Mouse (Mus musculus) hindbrain, embryonic 10.5 days (tissue): ENCODE results near the gene Celf2. TPM values are rescaled to one million over a fixed set of nuclear protein-coding genes. Genes with fewer than 3 reads are reported as not detected.
A peak's percentile ranks its signal among the peaks of the same experiment; 100 is the strongest.
"Not testable (repeated sequence)": the region's sequence is repeated elsewhere in the genome, so short reads cannot be mapped to it uniquely, and the experiment has no call there.

ENCODE experiments used
- DNase-seq: peaks from one replicate; pipeline ENCODE4 v3.0.0-alpha.2; 2017; ENCODE audit warnings: low spot score
- H3K27ac ChIP-seq: fragments of 300-500 bp; sonication (generic); 2 replicates; pipeline ENCODE4 v1.5.1; 2016; ENCODE audit warnings: mild to moderate bottlenecking, moderate library complexity
- H3K27me3 ChIP-seq: fragments of 300-500 bp; sonication (generic); 2 replicates; pipeline ENCODE4 v1.6.1; 2016; ENCODE audit warnings: mild to moderate bottlenecking; ENCODE audit not compliant: poor library complexity, insufficient read depth, severe bottlenecking
- H3K36me3 ChIP-seq: fragments of 300-500 bp; sonication (generic); 2 replicates; pipeline ENCODE4 v1.6.1; 2016; ENCODE audit warnings: mild to moderate bottlenecking, moderate library complexity
- H3K4me1 ChIP-seq: fragments of 300-500 bp; sonication (generic); replicated peaks from 2 replicates; pipeline ENCODE4 v1.6.1; 2016; ENCODE audit warnings: mild to moderate bottlenecking
- H3K4me3 ChIP-seq: fragments of 300-500 bp; sonication (generic); 2 replicates; pipeline ENCODE4 v1.5.1; 2016; ENCODE audit warnings: mild to moderate bottlenecking, moderate library complexity
- H3K9me3 ChIP-seq: fragments of 300-500 bp; sonication (generic); 2 replicates; pipeline ENCODE4 v1.6.1; 2016; ENCODE audit warnings: mild to moderate bottlenecking, moderate library complexity
- WGBS: fragments of 180-500 bp; shearing (Covaris S2); methylation state at CpG from one replicate; pipeline ENCODE4 v1.1.7; 2016; 5-methylcytosine and 5-hydroxymethylcytosine counted together
- polyA plus RNA-seq: library from polyadenylated mRNA; unstranded; fragments of >200 nt; fragmentation: Nextera tagmentation; extraction: Ambion mirVana; gene quantifications from 2 replicates; pipeline ENCODE4 v1.2.1, GENCODE M21; 2016

Celf2 gene
- polyA plus RNA-seq = 57.5 and 66.8 TPM in 2 replicates

DNA sequence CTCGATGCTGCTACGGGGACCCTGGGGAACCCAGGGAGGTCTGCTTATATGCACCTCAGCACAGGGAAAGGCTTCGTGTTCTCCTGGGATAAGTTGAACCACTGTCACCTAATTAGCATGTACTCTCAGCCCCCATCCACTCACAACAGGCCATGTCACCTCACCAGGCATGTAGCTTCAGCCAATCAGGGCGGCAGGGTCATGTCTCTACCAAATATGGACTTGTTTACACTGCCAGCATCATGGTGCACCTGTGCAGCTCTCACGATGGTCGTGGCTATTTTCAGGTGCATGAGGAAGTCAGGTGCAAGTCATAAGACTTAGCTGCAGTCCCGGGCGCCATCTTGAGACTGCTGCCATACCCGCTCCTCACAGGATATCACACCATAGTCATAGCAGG lies at the start of gene Celf2:
Gene Celf2 (minus strand): TSS at position 101 of the 400 bp plus-strand sequence.
- not testable (repeated sequence) for H3K27me3 ChIP-seq, H3K36me3 ChIP-seq, DNase-seq, H3K4me3 ChIP-seq, H3K27ac ChIP-seq, H3K9me3 ChIP-seq, H3K4me1 ChIP-seq
- 88% methylated on average over 9 of the region's 9 CpGs for WGBS

DNA sequence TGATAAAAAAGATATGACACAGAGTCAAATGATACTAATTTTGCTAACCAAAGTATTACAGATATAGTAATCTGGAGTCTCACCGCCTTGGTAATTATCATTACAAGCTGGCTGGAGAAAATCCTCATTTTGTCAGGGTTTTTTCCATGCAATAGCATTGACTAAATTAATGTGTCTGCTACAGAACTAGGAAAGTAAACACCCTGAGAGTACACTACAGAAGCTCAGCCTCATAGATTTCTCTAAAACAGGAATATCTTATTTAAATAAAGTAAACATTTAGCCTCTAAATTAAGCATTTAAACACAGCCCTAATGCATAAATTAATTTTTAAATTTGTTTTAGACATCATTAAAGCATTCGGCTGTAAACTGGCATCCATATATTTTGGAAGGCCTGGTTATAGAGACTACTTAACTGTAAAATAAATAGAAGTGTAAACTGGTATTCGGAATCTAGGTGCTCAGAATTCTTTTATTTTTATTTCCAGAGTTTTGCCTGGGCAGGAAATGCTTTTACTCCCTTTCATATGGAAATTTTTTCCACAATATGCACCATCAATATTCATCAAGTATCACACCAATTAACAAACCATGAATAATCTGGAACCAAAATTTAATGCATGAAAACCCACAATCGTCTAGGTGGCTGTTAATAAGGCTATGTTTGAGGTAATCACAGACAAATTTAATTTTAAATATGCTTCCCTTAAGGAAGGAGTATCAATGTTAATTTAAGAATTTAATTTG lies 46.0 kb upstream of the Celf2 start:
- 79% methylated on average over 4 of the region's 4 CpGs for WGBS
- Histone ChIP-seq H3K27ac (no peak overlapping the region), H3K4me1 (no peaks in the 10 kb centered on the region), H3K9me3 (no peaks in the 10 kb centered on the region), H3K27me3 (no peaks in the 10 kb centered on the region), H3K4me3 (no peak overlapping the region), H3K36me3 (no peaks in the 10 kb centered on the region)
- no peak for DNase-seq

DNA sequence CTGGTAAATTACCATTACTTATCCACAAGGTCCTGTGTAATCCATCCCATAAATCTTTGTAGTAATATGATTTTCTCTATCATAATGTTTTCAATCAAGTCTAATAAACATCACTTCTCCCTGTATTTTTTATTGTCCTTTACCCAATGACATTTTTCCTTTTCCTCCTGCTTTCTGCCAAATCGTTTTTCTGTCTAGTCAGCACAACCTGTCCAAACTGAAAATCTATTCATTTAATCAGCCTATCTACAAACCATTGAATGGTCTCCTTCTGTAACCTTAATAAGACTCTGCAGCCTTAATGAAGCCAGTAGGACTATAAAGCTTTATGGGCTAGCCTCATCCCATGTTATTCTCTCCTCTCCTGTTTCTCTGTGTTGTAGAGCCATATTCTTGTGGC lies 45.2 kb upstream of the Celf2 start:
- DNase-seq = no peak
- H3K4me3 ChIP-seq = no peak overlapping the region
- H3K4me1 ChIP-seq = no peaks in the 10 kb centered on the region
- 69% methylated on average over 1 of the region's 1 CpGs for WGBS
- H3K9me3 ChIP-seq = no peaks in the 10 kb centered on the region
- H3K27ac ChIP-seq = no peak overlapping the region
- H3K36me3 ChIP-seq = no peaks in the 10 kb centered on the region
- H3K27me3 ChIP-seq = no peaks in the 10 kb centered on the region

DNA sequence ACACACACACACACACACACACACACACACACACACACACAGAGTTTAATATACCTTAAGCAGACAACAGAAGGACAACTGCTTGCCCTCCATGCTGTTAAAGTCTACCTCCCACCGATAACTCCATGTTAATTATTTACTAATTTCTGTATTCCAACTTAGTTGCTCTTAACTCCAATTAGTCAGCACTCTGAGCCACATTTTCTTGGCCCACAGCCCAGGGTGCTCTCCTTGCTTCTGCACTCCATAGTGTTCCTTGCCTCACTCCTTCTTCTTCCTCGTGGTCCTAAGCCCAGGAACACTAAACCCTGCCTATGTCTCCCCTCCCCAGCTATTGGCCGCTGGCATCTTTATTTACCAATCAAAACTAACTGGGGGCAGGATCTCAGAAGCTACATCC lies 43.5 kb upstream of the Celf2 start:
- WGBS = 84% methylated on average over 3 of the region's 3 CpGs
- H3K27me3 ChIP-seq = no peaks in the 10 kb centered on the region
- DNase-seq = no peak
- H3K4me1 ChIP-seq = no peaks in the 10 kb centered on the region
- no peak overlapping the region for H3K27ac ChIP-seq
- no peaks in the 10 kb centered on the region for H3K36me3 ChIP-seq
- H3K4me3 ChIP-seq = no peak overlapping the region
- no peaks in the 10 kb centered on the region for H3K9me3 ChIP-seq

DNA sequence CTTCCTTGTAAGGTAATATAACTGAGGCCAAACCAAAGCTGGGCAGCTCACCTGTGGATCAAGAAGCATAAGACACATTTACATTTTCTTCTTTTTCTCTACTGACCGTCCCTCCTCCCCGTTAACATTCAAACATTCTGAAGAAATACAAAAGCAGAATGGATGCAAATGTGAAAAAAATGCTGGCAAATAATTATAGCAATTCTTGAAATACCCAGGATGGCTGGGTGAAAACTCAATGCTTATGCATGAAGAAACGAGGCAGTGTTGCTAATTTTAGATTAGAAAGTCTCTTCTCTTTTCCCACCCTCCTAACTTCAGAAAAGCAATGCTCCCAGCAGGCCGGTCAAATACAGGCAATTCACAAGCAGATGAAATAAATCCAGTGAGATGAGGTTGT lies 39.5 kb upstream of the Celf2 start:
- Histone ChIP-seq H3K4me1 (no peaks in the 10 kb centered on the region), H3K27ac (no peak overlapping the region), H3K27me3 (no peaks in the 10 kb centered on the region), H3K36me3 (no peaks in the 10 kb centered on the region), H3K4me3 (no peak overlapping the region), H3K9me3 (no peaks in the 10 kb centered on the region)
- DNase-seq = no peak
- 83% methylated on average over 4 of the region's 4 CpGs for WGBS

DNA sequence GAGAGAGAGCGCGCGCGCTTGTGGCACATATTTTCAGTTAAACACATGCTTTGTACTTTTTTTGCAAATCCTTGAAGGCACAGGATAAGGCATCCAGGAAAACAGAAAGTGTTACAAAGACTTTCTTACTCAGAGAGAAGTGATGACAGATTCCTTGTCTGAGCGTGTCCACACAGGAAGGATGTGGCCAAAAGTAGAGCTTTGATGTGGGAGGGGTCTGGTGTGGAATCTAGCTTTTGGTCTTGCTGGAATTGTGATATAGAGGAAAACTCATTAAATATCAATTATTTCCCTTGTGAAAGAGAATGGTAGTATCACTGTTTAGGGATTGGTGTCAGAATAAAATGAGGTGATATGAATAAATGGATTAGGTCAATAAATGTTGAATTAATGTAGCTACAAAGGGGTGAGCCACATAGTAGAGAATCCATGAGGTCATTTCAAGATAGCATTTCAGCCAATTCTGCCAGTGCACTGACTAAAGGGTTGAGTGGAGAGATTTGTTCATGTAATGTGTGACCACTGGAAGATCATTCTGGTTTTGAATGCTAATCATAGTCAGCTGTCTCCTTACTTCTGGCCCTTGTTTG lies 25.3 kb upstream of the Celf2 start:
- Histone ChIP-seq H3K27me3 (no peaks in the 10 kb centered on the region), H3K4me1 (peaks cover 13% of the 10 kb centered on the region), H3K9me3 (no peaks in the 10 kb centered on the region), H3K4me3 (no peak overlapping the region), H3K36me3 (no peaks in the 10 kb centered on the region), H3K27ac (no peak overlapping the region)
- no peak for DNase-seq
- WGBS = 95% methylated on average over 5 of the region's 5 CpGs

DNA sequence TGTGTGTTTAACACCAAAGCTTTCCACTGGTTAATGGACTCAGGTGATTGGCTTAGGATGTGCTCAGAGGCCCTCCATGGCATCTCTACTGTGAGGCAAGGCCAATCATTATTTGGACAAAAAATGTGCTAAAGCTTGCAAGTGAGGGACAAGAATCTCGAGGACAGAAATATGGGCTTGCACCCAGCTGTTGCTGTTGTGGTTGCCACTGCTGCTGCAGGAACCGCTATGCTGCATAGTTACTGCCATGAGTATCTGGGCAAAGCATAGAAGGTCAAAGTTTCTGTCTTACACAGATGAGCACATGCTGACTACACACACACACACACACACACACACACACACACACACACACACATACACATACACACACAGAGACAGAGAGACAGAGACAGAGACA lies 24.8 kb upstream of the Celf2 start:
- Histone ChIP-seq H3K27me3 (no peaks in the 10 kb centered on the region), H3K36me3 (no peaks in the 10 kb centered on the region), H3K9me3 (no peaks in the 10 kb centered on the region), H3K4me1 (peaks cover 13% of the 10 kb centered on the region), H3K4me3 (no peak overlapping the region), H3K27ac (no peak overlapping the region)
- DNase-seq = no peak
- 83% methylated on average over 2 of the region's 2 CpGs for WGBS

DNA sequence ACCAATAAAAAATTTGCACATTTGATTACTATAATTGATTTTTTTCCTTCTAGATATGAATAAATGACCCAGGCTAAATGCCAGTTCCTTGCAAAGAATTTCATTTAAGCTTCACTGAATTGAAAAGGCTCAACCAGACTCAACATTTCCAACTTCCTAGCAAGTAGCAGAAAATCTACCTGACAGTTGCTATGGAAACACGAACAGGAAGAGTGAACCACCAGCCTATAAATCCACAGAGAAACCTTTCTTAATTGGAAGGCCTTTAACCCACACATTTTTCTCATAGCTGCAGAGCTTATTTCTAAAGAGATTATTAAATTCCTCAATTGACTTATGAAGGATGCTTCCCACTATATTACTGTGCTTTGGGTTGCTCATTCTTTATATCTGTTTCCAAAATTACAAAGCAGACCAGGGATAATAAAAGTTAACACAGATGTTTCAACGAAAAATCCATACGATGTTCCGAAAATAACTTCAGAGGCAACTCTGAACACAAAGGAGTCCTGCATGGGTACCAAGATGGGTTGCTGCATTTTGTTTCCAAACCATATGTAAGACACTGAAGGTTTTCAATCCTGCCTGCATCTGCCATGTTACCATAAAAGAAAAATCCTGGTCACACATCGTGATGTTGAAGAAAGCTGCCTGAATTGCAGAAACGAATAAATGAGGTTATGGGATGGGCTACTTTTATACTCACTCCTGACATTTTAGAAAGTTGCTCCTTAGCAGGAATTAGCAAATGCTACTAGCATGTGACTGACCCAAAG lies 22.0 kb upstream of the Celf2 start:
- H3K4me3 ChIP-seq = no peak overlapping the region
- DNase-seq = no peak
- 90% methylated on average over 6 of the region's 6 CpGs for WGBS
- H3K27ac ChIP-seq = no peak overlapping the region
- H3K4me1 ChIP-seq = peaks cover 22% of the 10 kb centered on the region
- no peaks in the 10 kb centered on the region for H3K36me3 ChIP-seq
- H3K9me3 ChIP-seq = no peaks in the 10 kb centered on the region
- no peaks in the 10 kb centered on the region for H3K27me3 ChIP-seq

DNA sequence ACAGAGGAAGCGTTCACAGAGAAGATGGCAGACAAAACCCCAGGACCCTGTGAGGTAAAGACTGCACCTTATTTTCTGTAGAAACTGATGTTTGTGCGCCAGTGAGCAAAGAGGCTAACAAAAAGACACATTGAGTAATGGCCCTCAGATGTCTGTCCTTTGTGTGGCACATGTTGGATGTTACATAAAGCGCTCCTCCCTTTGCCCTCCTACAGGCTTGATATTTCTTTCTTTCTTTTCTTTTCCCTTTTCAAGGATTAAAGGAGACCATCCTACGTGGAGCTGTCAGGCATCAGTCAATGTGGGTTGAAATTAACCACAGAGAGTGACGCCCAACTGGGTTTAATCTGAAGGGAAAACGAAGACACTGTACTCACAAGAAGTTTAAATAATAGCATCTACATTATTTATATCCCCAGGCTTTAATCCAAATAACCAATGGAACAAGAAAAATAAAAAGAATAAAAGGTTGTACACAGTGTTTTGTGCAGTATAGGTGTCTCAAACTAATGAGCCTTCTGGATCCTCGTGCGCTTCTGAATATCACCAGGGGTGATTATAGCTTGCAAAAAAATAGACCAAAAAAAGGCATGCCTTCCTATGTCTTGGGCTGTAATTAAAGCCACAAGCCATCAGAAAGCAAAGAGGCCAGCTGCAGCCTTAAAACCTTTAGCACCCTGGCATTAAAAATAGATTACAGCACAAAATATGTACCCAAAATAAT lies 21.3 kb upstream of the Celf2 start:
- no peak overlapping the region for H3K4me3 ChIP-seq
- H3K27me3 ChIP-seq = no peaks in the 10 kb centered on the region
- no peaks in the 10 kb centered on the region for H3K9me3 ChIP-seq
- peaks cover 26% of the 10 kb centered on the region for H3K4me1 ChIP-seq
- H3K27ac ChIP-seq = 0 out of 2 replicates have a peak overlapping the region, but pooled peaks have one; percentile 13
- no peaks in the 10 kb centered on the region for H3K36me3 ChIP-seq
- WGBS = 56% methylated on average over 8 of the region's 8 CpGs
- DNase-seq = no peak

DNA sequence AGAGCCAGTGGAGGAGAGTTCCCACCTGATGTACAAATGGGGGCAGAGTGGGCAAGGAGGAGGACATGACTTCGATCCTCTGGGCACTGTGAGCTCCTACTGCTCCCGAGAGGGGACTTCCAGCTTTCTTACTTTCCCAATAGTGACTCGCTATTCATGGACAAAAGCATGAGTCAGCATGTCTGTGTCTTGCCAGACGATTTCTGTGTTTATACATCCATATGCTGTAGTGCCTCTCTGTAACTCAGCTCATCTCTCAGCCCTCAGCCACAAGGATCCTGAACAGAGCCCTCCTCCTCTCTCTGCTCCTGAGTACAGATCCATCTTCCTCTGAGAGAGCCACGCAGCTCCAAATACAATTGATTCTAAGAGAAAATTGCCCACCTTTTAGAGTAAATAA lies 20.3 kb upstream of the Celf2 start:
- DNase-seq = no peak
- 59% methylated on average over 5 of the region's 5 CpGs for WGBS
- Histone ChIP-seq H3K27me3 (no peaks in the 10 kb centered on the region), H3K9me3 (no peaks in the 10 kb centered on the region), H3K27ac (no peak overlapping the region), H3K4me1 (peaks cover 26% of the 10 kb centered on the region), H3K36me3 (no peaks in the 10 kb centered on the region), H3K4me3 (no peak overlapping the region)

DNA sequence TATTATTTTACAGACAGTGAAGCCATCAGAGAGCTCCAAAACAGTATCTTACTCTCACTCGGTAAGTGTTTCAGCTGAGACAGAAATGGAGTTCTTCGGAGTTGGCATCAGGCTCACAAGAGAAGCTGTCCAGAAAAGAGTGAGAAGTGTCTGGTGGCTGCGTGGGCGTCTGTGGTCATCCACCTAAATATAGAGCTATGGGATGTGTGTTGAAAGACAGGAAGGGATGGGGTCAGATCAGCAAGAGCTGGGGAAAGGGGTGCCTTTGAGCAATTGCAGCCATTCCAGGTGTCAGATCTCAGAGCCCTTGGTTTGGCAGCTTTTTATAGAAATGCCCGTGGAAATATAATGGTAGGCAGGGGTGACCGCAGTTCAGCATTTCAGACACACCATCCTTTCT lies 17.3 kb upstream of the Celf2 start:
- 54% methylated on average over 6 of the region's 6 CpGs for WGBS
- Histone ChIP-seq H3K27ac (no peak overlapping the region), H3K36me3 (no peaks in the 10 kb centered on the region), H3K27me3 (no peaks in the 10 kb centered on the region), H3K4me1 (peaks cover 26% of the 10 kb centered on the region), H3K9me3 (no peaks in the 10 kb centered on the region), H3K4me3 (no peak overlapping the region)
- DNase-seq = no peak

DNA sequence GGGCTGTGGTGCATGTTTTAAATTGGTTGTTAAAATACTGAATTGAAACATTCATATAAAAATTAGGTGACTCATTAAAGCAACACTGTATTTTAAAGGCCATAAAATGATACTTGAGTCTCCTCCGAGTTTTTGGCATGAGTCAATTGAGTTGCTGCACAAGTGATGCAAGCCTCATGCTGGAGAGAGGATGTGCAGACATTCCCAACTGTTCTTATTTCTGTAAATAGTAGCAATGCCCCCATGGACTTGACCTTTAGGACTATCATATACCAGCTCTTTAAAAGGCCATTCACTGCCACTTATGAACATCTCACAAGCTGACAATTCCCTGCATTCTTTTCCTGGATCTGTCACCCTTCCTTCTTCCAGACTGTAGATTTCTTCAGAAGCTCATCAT lies 10.1 kb upstream of the Celf2 start:
- Histone ChIP-seq H3K9me3 (no peaks in the 10 kb centered on the region), H3K4me1 (no peaks in the 10 kb centered on the region), H3K4me3 (no peak overlapping the region), H3K27ac (no peak overlapping the region), H3K27me3 (no peaks in the 10 kb centered on the region), H3K36me3 (no peaks in the 10 kb centered on the region)
- WGBS = 83% methylated on average over 1 of the region's 1 CpGs
- DNase-seq = no peak

DNA sequence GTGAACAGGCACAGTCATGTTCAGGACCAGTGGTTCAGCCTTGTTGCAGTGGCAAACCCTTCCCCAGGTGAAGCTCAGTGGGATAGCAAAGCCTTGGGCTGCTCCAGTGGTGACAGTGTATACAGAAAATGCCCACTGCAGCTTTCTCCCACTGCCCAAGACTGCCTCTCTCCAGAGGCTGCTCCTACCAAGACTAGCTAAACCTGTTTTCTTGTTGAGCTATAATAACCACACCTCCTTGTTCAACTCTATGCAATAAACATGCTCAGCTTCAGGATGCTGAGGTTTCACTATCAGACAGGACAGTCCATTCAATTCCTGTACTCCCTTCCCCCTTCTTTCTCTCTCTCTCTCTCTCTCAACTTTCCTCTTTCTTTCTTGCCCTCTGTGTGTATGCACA lies 15.9 kb downstream of the Celf2 start:
- no peak for DNase-seq
- H3K27ac ChIP-seq = no peak overlapping the region
- no peaks in the 10 kb centered on the region for H3K4me1 ChIP-seq
- no peaks in the 10 kb centered on the region for H3K27me3 ChIP-seq
- H3K36me3 ChIP-seq = no peaks in the 10 kb centered on the region
- no peaks in the 10 kb centered on the region for H3K9me3 ChIP-seq
- no peak overlapping the region for H3K4me3 ChIP-seq
